Mouse (Mus musculus) retina, adult 2 months (tissue): ENCODE data around the gene Pitpnm3.

Source experiments
- DNase-seq: peaks from one replicate; pipeline ENCODE4 v3.0.0-alpha.2; 2012; ENCODE audit warnings: low read depth, low spot score

Gene Pitpnm3

GRCm38 (mm10) chr11:72095994-72096393 lies 39.6 kb downstream of the Pitpnm3 start:
- DNase-seq, result no peak

- DNase-seq, result no peak
Measured at GRCm38 (mm10) chr11:72094442-72094841, 41.1 kb downstream of the Pitpnm3 start.

- no peak for DNase-seq
Measured at GRCm38 (mm10) chr11:72092390-72092789, 43.2 kb downstream of the Pitpnm3 start.

GRCm38 (mm10) chr11:72086251-72087046 lies 49.1 kb downstream of the Pitpnm3 start:
- peak; percentile 72 for DNase-seq

- no peak for DNase-seq
Measured at GRCm38 (mm10) chr11:72084337-72084736, 51.2 kb downstream of the Pitpnm3 start.

- no peak for DNase-seq
Measured at GRCm38 (mm10) chr11:72082601-72083000, 53.0 kb downstream of the Pitpnm3 start.

- DNase-seq, result no peak
Measured at GRCm38 (mm10) chr11:72080461-72080860, 55.1 kb downstream of the Pitpnm3 start.

- DNase-seq, result no peak
Measured at GRCm38 (mm10) chr11:72078647-72079046, 56.9 kb downstream of the Pitpnm3 start.

GRCm38 (mm10) chr11:72078056-72078455 lies 57.5 kb downstream of the Pitpnm3 start:
- no peak for DNase-seq

- DNase-seq, result no peak
Measured at GRCm38 (mm10) chr11:72074230-72074629, 61.3 kb downstream of the Pitpnm3 start.

- DNase-seq, result no peak
Measured at GRCm38 (mm10) chr11:72072331-72072905, 63.2 kb downstream of the Pitpnm3 start.

GRCm38 (mm10) chr11:72070733-72071132 lies 64.8 kb downstream of the Pitpnm3 start:
- no peak for DNase-seq

- no peak for DNase-seq
Measured at GRCm38 (mm10) chr11:72068026-72068425, 67.6 kb downstream of the Pitpnm3 start.

GRCm38 (mm10) chr11:72067326-72067725 lies 68.3 kb downstream of the Pitpnm3 start:
- no peak for DNase-seq

GRCm38 (mm10) chr11:72066330-72066729 lies 69.2 kb downstream of the Pitpnm3 start:
- peak; percentile 54 for DNase-seq

GRCm38 (mm10) chr11:72065103-72065502 lies 70.5 kb downstream of the Pitpnm3 start:
- no peak for DNase-seq

GRCm38 (mm10) chr11:72064414-72064813 lies 71.2 kb downstream of the Pitpnm3 start:
- DNase-seq, result no peak

GRCm38 (mm10) chr11:72061093-72061620 lies 74.4 kb downstream of the Pitpnm3 start:
- no peak for DNase-seq

GRCm38 (mm10) chr11:72060416-72060815 lies 75.2 kb downstream of the Pitpnm3 start:
- DNase-seq, result no peak

GRCm38 (mm10) chr11:72057166-72057565 lies 78.4 kb downstream of the Pitpnm3 start:
- no peak for DNase-seq

GRCm38 (mm10) chr11:72055176-72055575 lies 80.4 kb downstream of the Pitpnm3 start:
- no peak for DNase-seq

- DNase-seq, result peak; percentile 72
Measured at GRCm38 (mm10) chr11:72052636-72053035, 82.9 kb downstream of the Pitpnm3 start.

GRCm38 (mm10) chr11:72052221-72052620 lies 83.4 kb downstream of the Pitpnm3 start:
- DNase-seq, result no peak
